Mouse (Mus musculus) E14TG2a.4 (cell line): ENCODE data around the gene Krt31.

Experiments
- CTCF ChIP-seq: conservative IDR thresholded peaks from 2 replicates; pipeline ENCODE4 v1.5.1; 2014; ENCODE audit warnings: low read length
- NANOG ChIP-seq: IDR thresholded peaks from 2 replicates; pipeline ENCODE4 v1.6.1; 2014; ENCODE audit warnings: borderline replicate concordance, low read length, mixed read lengths
- POU5F1 ChIP-seq: IDR thresholded peaks from 2 replicates; pipeline ENCODE4 v1.6.1; 2014; ENCODE audit warnings: low read length, borderline replicate concordance

- TF ChIP-seq CTCF = no peak
- TF ChIP-seq POU5F1 = no peak
- no peak for TF ChIP-seq NANOG
Measured at GRCm38 (mm10) chr11:100097819-100098218, 47.5 kb upstream of the Krt31 start.
